Mouse (Mus musculus) bone marrow macrophage, adult 2 months (primary cell): ENCODE data around the gene Uvrag.

Experiments used
- CTCF ChIP-seq: IDR thresholded peaks from 2 replicates; pipeline ENCODE4 v1.5.1; 2012; ENCODE audit warnings: low read depth, mild to moderate bottlenecking, low read length, moderate library complexity
- POLR2A ChIP-seq: IDR thresholded peaks from 2 replicates; pipeline ENCODE4 v1.6.1; 2012; ENCODE audit warnings: mild to moderate bottlenecking, low read depth, low read length, borderline replicate concordance

GRCm38 (mm10) chr7:99033838-99034237, 107.1 kb downstream of the Uvrag start:
- TF ChIP-seq CTCF (no peak), POLR2A (no peak)
